Mouse (Mus musculus) C2C12 (cell line): Measurements from ENCODE around the gene Csrnp2. TPM values are rescaled to one million over a fixed set of nuclear protein-coding genes. Genes with fewer than 3 reads are reported as not detected.

Source experiments
- H3K27me3 ChIP-seq: one replicate; pipeline ENCODE4 v1.6.1; 2011; ENCODE audit not compliant: control insufficient read depth, insufficient read depth, insufficient read length
- H3K36me3 ChIP-seq: one replicate; pipeline ENCODE4 v1.6.1; 2011; ENCODE audit not compliant: control insufficient read depth, insufficient read depth
- H3K4me3 ChIP-seq: one replicate; pipeline ENCODE4 v1.5.1; 2011; ENCODE audit warnings: mild to moderate bottlenecking, control low read depth; ENCODE audit not compliant: poor library complexity, insufficient read depth, severe bottlenecking
- H3K79me2 ChIP-seq: one replicate; pipeline ENCODE4 v1.6.1; 2011; ENCODE audit not compliant: control insufficient read depth, insufficient read depth
- H3K79me3 ChIP-seq: one replicate; pipeline ENCODE4 v1.6.1; 2011; ENCODE audit warnings: low read depth, control low read depth
- H3ac ChIP-seq: one replicate; pipeline ENCODE3; 2011; ENCODE audit warnings: low read depth; ENCODE audit not compliant: control insufficient read depth, insufficient read length
- CEBPB ChIP-seq: IDR thresholded peaks from one replicate; pipeline ENCODE4 v1.6.1; 2011; ENCODE audit warnings: low read depth, mild to moderate bottlenecking, control low read depth, moderate library complexity
- CTCF ChIP-seq: IDR thresholded peaks from one replicate; pipeline ENCODE4 v1.5.1; 2011; ENCODE audit not compliant: control insufficient read depth, insufficient read depth, insufficient read length
- FOSL1 ChIP-seq: IDR thresholded peaks from one replicate; pipeline ENCODE4 v1.8.0; 2011; ENCODE audit warnings: mild to moderate bottlenecking, low read length; ENCODE audit not compliant: poor library complexity, insufficient read depth, severe bottlenecking
- MAX ChIP-seq: IDR thresholded peaks from one replicate; pipeline ENCODE4 v1.6.1; 2011; ENCODE audit warnings: mild to moderate bottlenecking, control low read depth
- MYOD1 ChIP-seq: IDR thresholded peaks from one replicate; pipeline ENCODE4 v1.6.1; 2011; ENCODE audit warnings: low read depth; ENCODE audit not compliant: control insufficient read depth, insufficient read length
- MYOG ChIP-seq: IDR thresholded peaks from one replicate; pipeline ENCODE4 v1.6.1; 2011; ENCODE audit not compliant: control insufficient read depth, insufficient read length; ENCODE audit errors: extremely low read depth
- USF1 ChIP-seq: IDR thresholded peaks from one replicate; pipeline ENCODE4 v1.6.1; 2011; ENCODE audit warnings: low read depth, mild to moderate bottlenecking, control low read depth, moderate library complexity
- polyA plus RNA-seq: library from polyadenylated mRNA; unstranded; fragments of >200 nt; fragmentation: generic; extraction: Trizol; gene quantifications from one replicate; pipeline ENCODE4 v1.2.1, GENCODE M21; 2012; ENCODE audit warnings: missing spikeins

Gene Csrnp2
- polyA plus RNA-seq, 1 experiment = 11.6 TPM

DNA sequence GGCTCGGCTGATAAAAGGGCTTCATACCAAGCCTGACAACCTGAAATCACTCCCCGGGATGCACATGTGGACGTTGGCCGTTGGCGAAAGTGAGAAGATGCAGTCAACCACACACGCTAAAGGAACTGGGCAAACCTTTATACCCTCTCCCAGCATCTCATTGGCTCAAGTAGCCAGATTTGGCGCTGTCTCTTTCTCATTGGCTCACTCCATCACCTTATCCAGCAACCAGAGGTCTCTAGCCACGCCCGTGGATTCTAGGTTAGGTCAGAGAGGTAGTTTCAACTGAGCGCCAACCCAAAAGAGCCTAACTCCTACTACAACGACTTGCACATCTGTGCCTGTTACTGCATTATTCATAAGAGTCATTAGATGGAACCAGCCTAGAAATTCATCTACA lies 42.8 kb downstream of the Csrnp2 start:
- H3K79me2 ChIP-seq = no peaks in the 10 kb centered on the region
- no peak overlapping the region for H3K4me3 ChIP-seq
- no peaks in the 10 kb centered on the region for H3K79me3 ChIP-seq
- no peaks in the 10 kb centered on the region for H3K36me3 ChIP-seq
- TF ChIP-seq CTCF = no peak
- no peak for TF ChIP-seq MYOG
- no peak for TF ChIP-seq MYOD1
- no peak for TF ChIP-seq CEBPB
- TF ChIP-seq MAX = no peak
- no peak for TF ChIP-seq USF1
- TF ChIP-seq FOSL1 = no peak
- no peak overlapping the region for H3ac ChIP-seq
- peaks cover 6% of the 10 kb centered on the region for H3K27me3 ChIP-seq

GRCm38 (mm10) chr15:100451245-100451644 lies 44.0 kb downstream of the Csrnp2 start:
- Histone ChIP-seq H3ac (no peak overlapping the region), H3K79me3 (no peaks in the 10 kb centered on the region), H3K4me3 (no peak overlapping the region), H3K36me3 (no peaks in the 10 kb centered on the region), H3K27me3 (peaks cover 6% of the 10 kb centered on the region), H3K79me2 (no peaks in the 10 kb centered on the region)
- TF ChIP-seq FOSL1 (no peak), CTCF (no peak), USF1 (no peak), MYOG (no peak), MAX (no peak), MYOD1 (no peak), CEBPB (no peak)

DNA sequence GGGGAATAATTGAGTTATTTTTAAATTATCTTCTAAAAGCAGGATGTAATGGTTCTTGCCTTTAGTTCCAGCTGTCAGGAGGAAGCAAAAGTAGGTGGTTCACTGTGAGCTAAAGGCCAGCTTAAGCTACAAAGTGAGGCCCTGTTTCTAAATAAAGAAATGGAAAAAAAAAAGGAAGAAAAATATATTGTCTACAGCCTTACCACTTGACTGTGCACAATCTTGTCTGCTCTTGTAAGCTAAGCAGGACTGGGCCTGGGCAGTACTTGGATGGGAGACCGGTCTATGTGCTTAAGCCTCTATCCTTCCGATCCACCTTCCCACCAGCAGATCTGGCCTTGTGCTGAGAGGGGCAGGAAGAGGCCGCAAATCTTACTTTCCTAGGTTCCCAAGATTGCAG lies 45.8 kb downstream of the Csrnp2 start:
- Histone ChIP-seq H3K36me3 (no peaks in the 10 kb centered on the region), H3K4me3 (no peak overlapping the region), H3ac (no peak overlapping the region), H3K27me3 (peaks cover 6% of the 10 kb centered on the region), H3K79me2 (no peaks in the 10 kb centered on the region), H3K79me3 (no peaks in the 10 kb centered on the region)
- no peak for TF ChIP-seq MAX
- no peak for TF ChIP-seq FOSL1
- no peak for TF ChIP-seq CTCF
- no peak for TF ChIP-seq CEBPB
- no peak for TF ChIP-seq USF1
- TF ChIP-seq MYOG = no peak
- TF ChIP-seq MYOD1 = no peak

- no peaks in the 10 kb centered on the region for H3K79me2 ChIP-seq
- no peaks in the 10 kb centered on the region for H3K79me3 ChIP-seq
- no peaks in the 10 kb centered on the region for H3K36me3 ChIP-seq
- TF ChIP-seq MAX = no peak
- TF ChIP-seq USF1 = no peak
- TF ChIP-seq CTCF = no peak
- TF ChIP-seq FOSL1 = no peak
- TF ChIP-seq MYOG = no peak
- no peak for TF ChIP-seq CEBPB
- TF ChIP-seq MYOD1 = no peak
- no peak overlapping the region for H3K4me3 ChIP-seq
- H3ac ChIP-seq = no peak overlapping the region
- H3K27me3 ChIP-seq = peaks cover 6% of the 10 kb centered on the region
Measured at GRCm38 (mm10) chr15:100448572-100448971, 46.7 kb downstream of the Csrnp2 start.

DNA sequence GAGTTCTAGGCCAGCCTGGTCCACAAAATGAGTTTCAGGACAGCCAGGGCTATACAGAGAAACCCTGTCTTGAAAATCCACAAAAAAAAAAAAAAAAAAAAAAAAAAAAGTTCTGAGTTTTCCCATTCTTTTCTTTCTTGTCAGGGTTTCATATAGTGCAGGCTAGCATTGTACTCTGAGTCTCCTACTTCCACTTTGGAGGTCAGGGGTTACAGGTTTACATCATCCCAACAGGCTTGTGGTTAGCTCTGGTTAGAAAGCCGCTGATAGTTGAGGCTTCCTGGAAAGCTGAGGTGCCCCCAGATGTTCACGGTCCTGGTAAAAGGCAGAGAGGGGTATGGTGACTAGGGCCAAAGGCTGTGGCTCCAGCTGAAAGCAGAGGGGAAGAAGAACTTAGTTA lies 48.4 kb downstream of the Csrnp2 start:
- Histone ChIP-seq H3K4me3 (no peak overlapping the region), H3K36me3 (no peaks in the 10 kb centered on the region), H3ac (no peak overlapping the region), H3K27me3 (peaks cover 6% of the 10 kb centered on the region), H3K79me3 (no peaks in the 10 kb centered on the region), H3K79me2 (no peaks in the 10 kb centered on the region)
- no peak for TF ChIP-seq CEBPB

DNA sequence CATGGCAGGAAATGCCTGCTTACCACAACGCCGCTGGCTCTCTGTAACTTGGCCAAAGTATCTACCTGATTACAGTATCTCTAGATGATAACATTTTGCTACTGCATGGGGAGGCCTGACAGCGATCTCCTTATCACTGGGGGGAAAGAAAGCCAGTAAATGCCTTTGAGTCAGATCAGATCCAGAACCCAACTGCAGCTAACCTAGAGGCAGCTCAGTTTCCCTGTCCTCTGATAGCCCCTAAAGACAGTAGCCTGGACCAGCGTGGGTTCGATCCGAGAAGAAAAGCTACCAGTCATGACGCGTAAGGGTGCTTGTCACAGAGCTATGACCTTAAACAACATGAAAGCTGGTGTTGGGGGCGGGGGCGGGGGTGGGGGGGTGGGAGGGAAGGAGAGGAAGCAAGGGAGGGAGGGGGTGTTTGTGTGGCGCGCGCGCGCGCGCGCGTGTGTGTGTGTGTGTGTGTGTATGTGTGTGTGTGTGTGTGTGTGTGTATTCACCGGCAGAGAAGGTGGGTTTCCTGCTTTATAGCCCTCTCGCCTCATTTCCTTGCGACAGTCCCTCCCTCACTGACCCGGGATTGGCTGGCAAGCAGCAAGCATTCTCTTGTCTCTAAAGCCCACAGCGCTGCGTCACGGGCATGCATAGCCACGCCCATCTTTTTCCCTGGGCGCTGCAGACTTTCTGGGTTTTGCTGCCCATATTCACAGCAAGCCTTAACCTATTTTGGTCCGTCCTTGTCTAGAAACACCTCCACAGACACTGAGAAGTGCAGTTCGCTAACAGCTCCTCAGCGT lies 52.0 kb downstream of the Csrnp2 start:
- no peak for TF ChIP-seq CTCF
- no peak for TF ChIP-seq FOSL1
- no peak for TF ChIP-seq MAX
- no peak for TF ChIP-seq MYOD1
- no peak for TF ChIP-seq CEBPB
- TF ChIP-seq USF1 = no peak
- no peak for TF ChIP-seq MYOG
- no peaks in the 10 kb centered on the region for H3K79me2 ChIP-seq
- H3K79me3 ChIP-seq = no peaks in the 10 kb centered on the region
- peak overlapping the region; percentile 24 for H3K4me3 ChIP-seq
- H3ac ChIP-seq = peak overlapping the region; percentile 64
- no peaks in the 10 kb centered on the region for H3K27me3 ChIP-seq
- H3K36me3 ChIP-seq = no peaks in the 10 kb centered on the region
